In genomic region chr13:51698318-51698717, GRCm38 (mm10) we compare ENCODE assay signal across 25 mouse cellular contexts. TPM values are rescaled to one million over a fixed set of nuclear protein-coding genes. Genes with fewer than 3 reads are reported as not detected.
DNase-seq lines count a peak whose midpoint lies in the region; ATAC-seq and TF ChIP-seq lines count a peak whose summit lies in the region.
"Had no signal": no experiment of that assay in that cellular context is flagged by ENCODE, and none has a peak within 500 bp of the region (broad histone marks: within the 10 kb centered on the region; RNA-seq: fewer than 3 reads in every experiment).

No protein-coding gene starts in this region.

- no peak overlapping the region for H3K4me3 ChIP-seq in gastrocnemius, adult 2 months
- H3K4me3 ChIP-seq in heart, embryonic 16.5 days (ENCODE audit: low read length) = no peak overlapping the region
- no peak overlapping the region for H3K4me3 ChIP-seq in liver, embryonic 14.5 days (ENCODE audit: insufficient read depth in 1 of 2, low read depth in 2 of 2, low read length in 2 of 2)
- H3K4me3 ChIP-seq in myocyte = no peak overlapping the region
- no peak overlapping the region for H3K4me3 ChIP-seq in midbrain, postnatal 0 days (ENCODE audit: low read depth, low read length)
- H3K4me3 ChIP-seq: kidney, embryonic 15.5 days; limb, embryonic 12.5 days; megakaryocyte, embryonic 14.5 days; midbrain, embryonic 15.5 days; neural tube, embryonic 15.5 days had no signal

- ATAC-seq in heart, embryonic 16.5 days (replicated peaks; ENCODE audit: extremely low read depth, insufficient read depth, low FRiP score) = 0 out of 2 replicates have a peak, but pooled peaks have one; percentile 2
- ATAC-seq in liver, embryonic 14.5 days (ENCODE audit: insufficient read depth) = peak; percentile 71
- ATAC-seq in midbrain, postnatal 0 days (ENCODE audit: low FRiP score) = no peak
- ATAC-seq: forebrain, embryonic 14.5 days; midbrain, embryonic 15.5 days had no signal

- TF ChIP-seq POLR2A in myocyte (IDR thresholded peaks at IDR 0.05; ENCODE audit: insufficient read length, low read depth) = no peak

- no peak overlapping the region; the same call in 1 of the 2 replicates for H3K9ac ChIP-seq in heart, embryonic 16.5 days (ENCODE audit: low read length)
- H3K9ac ChIP-seq in liver, embryonic 14.5 days (replicated peaks) = no peak overlapping the region; the same call in 1 of the 2 replicates
- H3K9ac ChIP-seq in midbrain, postnatal 0 days (replicated peaks; ENCODE audit: low read length, poor library complexity, severe bottlenecking) = no peak overlapping the region
- H3K9ac ChIP-seq: kidney, embryonic 15.5 days; limb, embryonic 12.5 days; midbrain, embryonic 15.5 days; neural tube, embryonic 15.5 days had no signal

- H3K9me3 ChIP-seq in heart, embryonic 16.5 days (replicated peaks; ENCODE audit: control insufficient read depth, low read length) = no peaks in the 10 kb centered on the region
- no peaks in the 10 kb centered on the region for H3K9me3 ChIP-seq in liver, embryonic 14.5 days (ENCODE audit: control insufficient read depth, low read length)
- H3K9me3 ChIP-seq in midbrain, postnatal 0 days (ENCODE audit: low read length) = no peaks in the 10 kb centered on the region
- H3K9me3 ChIP-seq: kidney, embryonic 15.5 days; limb, embryonic 12.5 days; megakaryocyte, embryonic 14.5 days; midbrain, embryonic 15.5 days; neural tube, embryonic 15.5 days had no signal

- H3K36me3 ChIP-seq in heart, embryonic 16.5 days (ENCODE audit: control insufficient read depth, insufficient read depth) = peaks cover 3% of the 10 kb centered on the region; the same call in 1 of the 2 replicates
- no peaks in the 10 kb centered on the region; the same call in 1 of the 2 replicates for H3K36me3 ChIP-seq in liver, embryonic 14.5 days (replicated peaks; ENCODE audit: control insufficient read depth, insufficient read depth, low read depth)
- H3K36me3 ChIP-seq in myocyte (ENCODE audit: control insufficient read depth, insufficient read depth) = no peaks in the 10 kb centered on the region
- peaks cover 34% of the 10 kb centered on the region for H3K36me3 ChIP-seq in midbrain, postnatal 0 days (ENCODE audit: insufficient read depth, low read length)

- H3K27ac ChIP-seq in gastrocnemius, adult 2 months = peak overlapping the region; percentile 29
- peak overlapping the region; percentile 74 for H3K27ac ChIP-seq in heart, embryonic 16.5 days (ENCODE audit: low read length)
- peak overlapping the region; percentile 39; the same call in 1 of the 2 replicates for H3K27ac ChIP-seq in liver, embryonic 14.5 days
- no peak overlapping the region for H3K27ac ChIP-seq in midbrain, postnatal 0 days (ENCODE audit: low read depth, low read length)
- H3K27ac ChIP-seq: hindbrain, postnatal 0 days; kidney, embryonic 15.5 days; limb, embryonic 12.5 days; midbrain, embryonic 15.5 days; neural tube, embryonic 15.5 days had no signal

- no peak for DNase-seq in gastrocnemius, adult 2 months
- DNase-seq in gastrocnemius, postnatal 14 days = no peak
- DNase-seq in heart, postnatal 36 days = no peak
- DNase-seq in liver, embryonic 14.5 days (ENCODE audit: low read depth in 3 of 3, low spot score in 3 of 3) = peak in 1 of 3 experiments; percentile 12
- DNase-seq in lung, postnatal 14 days = no peak
- no peak for DNase-seq in midbrain, postnatal 0 days (ENCODE audit: low spot score)
- DNase-seq: adrenal gland, postnatal 14 days; cerebellum, adult 9-10 months; gastrocnemius, postnatal 10 days; kidney, adult 11 months; kidney, postnatal 36 days; layer of hippocampus, postnatal 36 days; lung, adult 2 months; right cerebral cortex, adult 18-20 months; right cerebral cortex, postnatal 4 days; thymus, adult 2 months had no signal

- intact Hi-C loops in gastrocnemius, adult 2 months (cut with DNase I) = no loop called here
- intact Hi-C loops in gastrocnemius, postnatal 14 days (cut with DNase I; ENCODE audit: low total_unique reads) = no loop called here
- intact Hi-C loops in heart, postnatal 36 days (cut with DNase I) = no loop called here

- TF ChIP-seq CTCF in gastrocnemius, adult 2 months (IDR thresholded peaks at IDR 0.05) = no peak
- no peak for TF ChIP-seq CTCF in liver, embryonic 14.5 days (IDR thresholded peaks at IDR 0.05; ENCODE audit: low read depth)
- TF ChIP-seq CTCF in midbrain, postnatal 0 days (IDR thresholded peaks at IDR 0.05) = no peak

- no peak overlapping the region for H3ac ChIP-seq in myocyte (ENCODE audit: control insufficient read depth, insufficient read length)

- H3K4me2 ChIP-seq in heart, embryonic 16.5 days (ENCODE audit: low read depth, low read length) = no peak overlapping the region
- peak overlapping the region; percentile 15; the same call in 1 of the 2 replicates for H3K4me2 ChIP-seq in liver, embryonic 14.5 days (ENCODE audit: low read depth)
- peak overlapping the region; percentile 42 for H3K4me2 ChIP-seq in myocyte (ENCODE audit: low read depth)
- H3K4me2 ChIP-seq in midbrain, postnatal 0 days (ENCODE audit: low read depth, low read length, poor library complexity, severe bottlenecking) = no peak overlapping the region
- H3K4me2 ChIP-seq: kidney, embryonic 15.5 days; limb, embryonic 12.5 days; midbrain, embryonic 15.5 days; neural tube, embryonic 15.5 days had no signal

- peaks cover 17% of the 10 kb centered on the region for H3K4me1 ChIP-seq in heart, embryonic 16.5 days (ENCODE audit: control insufficient read depth, insufficient read depth, low read length)
- peaks cover 14 to 22% of the 10 kb centered on the region in 2 experiments for H3K4me1 ChIP-seq in liver, embryonic 14.5 days (replicated peaks; ENCODE audit: control insufficient read depth in 2 of 2, insufficient read depth in 2 of 2, low read length in 1 of 2)
- no peaks in the 10 kb centered on the region for H3K4me1 ChIP-seq in midbrain, postnatal 0 days (ENCODE audit: insufficient read depth, low read length)
- H3K4me1 ChIP-seq: kidney, embryonic 15.5 days; limb, embryonic 12.5 days; midbrain, embryonic 15.5 days; neural tube, embryonic 15.5 days had no signal

- no peaks in the 10 kb centered on the region for H3K27me3 ChIP-seq in heart, embryonic 16.5 days (ENCODE audit: control insufficient read depth, insufficient read depth, low read length)
- no peaks in the 10 kb centered on the region for H3K27me3 ChIP-seq in liver, embryonic 14.5 days (ENCODE audit: control insufficient read depth, insufficient read depth, low read length)
- H3K27me3 ChIP-seq in myocyte (ENCODE audit: control insufficient read depth, insufficient read depth, insufficient read length) = no peaks in the 10 kb centered on the region
- H3K27me3 ChIP-seq in midbrain, postnatal 0 days (ENCODE audit: insufficient read depth, low read length) = no peaks in the 10 kb centered on the region
- H3K27me3 ChIP-seq: kidney, embryonic 15.5 days; limb, embryonic 12.5 days; megakaryocyte, embryonic 14.5 days; midbrain, embryonic 15.5 days; neural tube, embryonic 15.5 days had no signal

- H3K79me2 ChIP-seq in myocyte (ENCODE audit: control insufficient read depth, insufficient read depth) = no peaks in the 10 kb centered on the region

- TF ChIP-seq EP300 in liver, embryonic 14.5 days (IDR thresholded peaks at IDR 0.05; ENCODE audit: low read depth) = no peak; the same call in 1 of the 2 replicates

- 47% methylated on average over 3 of the region's 3 CpGs for WGBS in heart, embryonic 16.5 days
- WGBS in liver, embryonic 14.5 days (ENCODE audit: insufficient replicate concordance) = 26% methylated on average over 3 of the region's 3 CpGs
- 93% methylated on average over 3 of the region's 3 CpGs for WGBS in midbrain, postnatal 0 days

TF ChIP-seq in myocyte, 11 proteins besides CTCF, POLR2A, EP300 and RAD21:
- TF ChIP-seq TCF3 (IDR thresholded peaks at IDR 0.05; ENCODE audit: insufficient read length, low read depth) (no peak), TCF12 (IDR thresholded peaks at IDR 0.05; ENCODE audit: insufficient read depth, poor library complexity, severe bottlenecking) (no peak), SRF (IDR thresholded peaks at IDR 0.05; ENCODE audit: control insufficient read depth, insufficient read length, low read depth) (no peak), MYOD1 (IDR thresholded peaks at IDR 0.05; ENCODE audit: control insufficient read depth in 1 of 3, insufficient read length in 2 of 3, low read depth in 2 of 3) (peak in 2 of 3 experiments; percentile 9 to 17), USF1 (IDR thresholded peaks at IDR 0.05; ENCODE audit: low read depth) (no peak), CEBPB (IDR thresholded peaks at IDR 0.05; ENCODE audit: insufficient read depth, poor library complexity, severe bottlenecking) (no peak), REST (IDR thresholded peaks at IDR 0.05; ENCODE audit: insufficient read depth, insufficient read length) (no peak), MYOG (IDR thresholded peaks at IDR 0.05; ENCODE audit: control insufficient read depth in 1 of 3, insufficient read depth in 1 of 3, insufficient read length in 2 of 3, low read depth in 2 of 3) (peak in 1 of 3 experiments; percentile 76), POLR2AphosphoS2 (IDR thresholded peaks at IDR 0.05; ENCODE audit: insufficient read length, low read depth) (no peak), E2F4 (IDR thresholded peaks at IDR 0.05; ENCODE audit: insufficient read depth) (no peak), MAX (IDR thresholded peaks at IDR 0.05; ENCODE audit: low read depth) (no peak)

RNA-seq across cellular contexts. Expression of gene Secisbp2, which starts 46.8 kb away (rescaled TPM):
- total RNA-seq in gastrocnemius, adult 2 months (2021) = 10 to 100 TPM; 11.1 to 11.7 TPM
- total RNA-seq in gastrocnemius, postnatal 14 days (2021) = 1 to 10 TPM; 8.6 to 9.5 TPM
- polyA plus RNA-seq in heart, embryonic 16.5 days (2015; fragmentation: Nextera tagmentation; extraction: Ambion mirVana) = 29.3 and 30.2 TPM in 2 replicates
- total RNA-seq in heart, postnatal 36 days (2021) = 10 to 100 TPM; 12.6 to 14.2 TPM
- polyA plus RNA-seq in liver, embryonic 14.5 days (2012; rRNA removed) = 8.5 and 12.2 TPM in 2 replicates
- polyA plus RNA-seq in liver, embryonic 14.5 days (2014; fragmentation: Nextera tagmentation; extraction: Ambion mirVana) = 11.8 and 12.5 TPM in 2 replicates
- polyA plus RNA-seq in myocyte (2012; fragmentation: generic; extraction: Trizol) = 8.7 TPM
- 15.2 and 15.7 TPM in 2 replicates for total RNA-seq in midbrain, postnatal 0 days (2014; rRNA removed)
- 16.7 and 19.4 TPM in 2 replicates for polyA plus RNA-seq in midbrain, postnatal 0 days (2015; fragmentation: Nextera tagmentation; extraction: Ambion mirVana)

RNA-seq across cellular contexts. Expression of gene Cks2, which starts 53.3 kb away (rescaled TPM):
- not detected for total RNA-seq in gastrocnemius, adult 2 months (2021)
- 1 to 10 TPM; 6.8 to 7.1 TPM for total RNA-seq in gastrocnemius, postnatal 14 days (2021)
- polyA plus RNA-seq in heart, embryonic 16.5 days (2015; fragmentation: Nextera tagmentation; extraction: Ambion mirVana) = 231 and 263 TPM in 2 replicates
- 1 to 10 TPM; 1.6 to 1.8 TPM for total RNA-seq in heart, postnatal 36 days (2021)
- polyA plus RNA-seq in liver, embryonic 14.5 days (2012; rRNA removed) = 241 and 279 TPM in 2 replicates
- 487 and 490 TPM in 2 replicates for polyA plus RNA-seq in liver, embryonic 14.5 days (2014; fragmentation: Nextera tagmentation; extraction: Ambion mirVana)
- polyA plus RNA-seq in myocyte (2012; fragmentation: generic; extraction: Trizol) = 95.1 TPM
- total RNA-seq in midbrain, postnatal 0 days (2014; rRNA removed) = 16.3 and 23.0 TPM in 2 replicates
- 19.0 and 20.0 TPM in 2 replicates for polyA plus RNA-seq in midbrain, postnatal 0 days (2015; fragmentation: Nextera tagmentation; extraction: Ambion mirVana)

Comparison
In these comparisons a context has a peak if more than half of its experiments do, and no peak if none do; other contexts are left out.
1. H3K4me2 ChIP-seq: peak in liver, embryonic 14.5 days (single experiment) and myocyte (single experiment); none in heart, embryonic 16.5 days (single experiment) and midbrain, postnatal 0 days (single experiment).